Mouse (Mus musculus) small intestine, adult 2 months (tissue): ENCODE measurements around the gene Rtp3. TPM values are rescaled to one million over a fixed set of nuclear protein-coding genes. Genes with fewer than 3 reads are reported as not detected.
A peak's percentile ranks its signal among the peaks of the same experiment; 100 is the strongest.

ENCODE experiments used
- H3K27ac ChIP-seq: fragments of 200-500 bp; 2 replicates; pipeline ENCODE4 v1.5.1; 2012; ENCODE audit warnings: low read depth, low read length, control low read depth, inconsistent platforms; ENCODE audit not compliant: insufficient read depth
- H3K27me3 ChIP-seq: fragments of 200-500 bp; 2 replicates; pipeline ENCODE4 v1.6.1; 2012; ENCODE audit warnings: mild to moderate bottlenecking, moderate library complexity, low read length, inconsistent platforms; ENCODE audit not compliant: control insufficient read depth, insufficient read depth
- H3K36me3 ChIP-seq: fragments of 200-500 bp; 2 replicates; pipeline ENCODE4 v1.6.1; 2012; ENCODE audit warnings: mild to moderate bottlenecking, low read length, control low read depth, inconsistent platforms; ENCODE audit not compliant: control insufficient read depth, insufficient read depth
- H3K4me1 ChIP-seq: fragments of 200-500 bp; 2 replicates; pipeline ENCODE4 v1.6.1; 2012; ENCODE audit warnings: low read length, inconsistent platforms, mixed read lengths; ENCODE audit not compliant: control insufficient read depth, insufficient read depth, insufficient read length
- H3K4me3 ChIP-seq: fragments of 200-500 bp; 2 replicates; pipeline ENCODE4 v1.5.1; 2012; ENCODE audit warnings: low read depth, mild to moderate bottlenecking, control low read depth, inconsistent platforms, low read length, moderate library complexity
- CTCF ChIP-seq: fragments of 200-500 bp; IDR thresholded peaks from 2 replicates; pipeline ENCODE4 v1.5.1; 2012; ENCODE audit warnings: low read depth, mild to moderate bottlenecking, control low read depth, inconsistent platforms, low read length, moderate library complexity, mixed read lengths; ENCODE audit not compliant: insufficient replicate concordance, insufficient read length; ENCODE audit errors: extremely low read depth
- POLR2A ChIP-seq: fragments of 200-500 bp; IDR thresholded peaks from 2 replicates; pipeline ENCODE4 v1.6.1; 2012; ENCODE audit warnings: low read depth, mild to moderate bottlenecking, control low read depth, inconsistent platforms, low read length, moderate library complexity
- WGBS: fragments of 180-500 bp; shearing (Covaris S2); methylation state at CpG from one replicate; pipeline ENCODE4 v1.1.7; 2018; 5-methylcytosine and 5-hydroxymethylcytosine counted together
- polyA plus RNA-seq: library from polyadenylated mRNA; depleted of rRNA; stranded (reverse); fragments of >200 nt; gene quantifications from 2 replicates; pipeline ENCODE4 v1.2.3, GENCODE M21; 2012

The Rtp3 gene
- polyA plus RNA-seq, 1 experiment = 0.72 TPM

DNA sequence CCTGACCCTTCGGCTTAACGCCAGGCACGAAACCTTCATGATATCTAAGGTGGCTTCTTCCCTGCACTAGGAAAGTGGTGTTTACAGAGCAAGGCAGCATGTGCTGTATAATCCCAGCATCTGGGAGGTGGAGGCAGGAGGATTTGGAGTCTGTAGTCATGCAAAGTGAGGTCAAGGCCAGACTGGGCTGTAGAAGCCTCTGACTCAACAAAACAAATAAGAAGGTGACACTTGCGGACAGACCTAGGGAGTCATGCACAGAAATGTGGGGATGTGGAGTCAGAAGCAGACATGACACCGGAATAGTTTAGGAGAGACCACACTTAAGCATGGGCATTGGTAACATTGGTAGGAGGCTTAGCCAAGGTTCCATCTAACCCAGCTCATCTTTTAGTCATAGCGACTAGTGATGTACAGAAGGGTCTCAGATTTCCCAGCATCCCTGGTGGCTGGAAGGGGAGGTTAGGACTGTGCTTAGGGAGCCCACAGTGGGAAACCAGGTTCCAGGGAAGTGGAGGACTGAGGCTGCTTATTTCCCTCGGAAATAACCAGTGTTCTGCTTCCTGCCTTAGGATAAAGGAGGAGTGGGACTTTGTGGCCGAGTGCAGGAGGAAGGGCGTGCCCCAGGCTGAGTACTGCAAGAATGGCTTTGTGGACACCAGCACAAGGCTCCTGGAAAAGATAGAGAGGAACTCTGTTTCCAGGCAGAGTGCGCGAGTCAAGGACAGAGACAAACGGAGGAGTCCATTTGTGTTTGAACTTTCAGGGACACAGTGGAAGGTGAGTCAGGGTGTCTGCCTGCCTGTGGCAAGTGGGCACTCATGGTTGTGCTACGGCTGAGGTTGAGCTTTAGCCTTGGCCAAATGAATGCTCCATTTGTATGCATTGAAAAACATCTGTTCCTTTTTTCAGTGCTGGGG lies 29.9 kb downstream of the Rtp3 start:
- Histone ChIP-seq H3K27ac (no peak overlapping the region), H3K36me3 (no peaks in the 10 kb centered on the region), H3K4me3 (no peak overlapping the region), H3K27me3 (no peaks in the 10 kb centered on the region), H3K4me1 (no peaks in the 10 kb centered on the region)
- WGBS = 79% methylated on average over 13 of the region's 13 CpGs
- no peak for TF ChIP-seq CTCF
- TF ChIP-seq POLR2A = no peak

DNA sequence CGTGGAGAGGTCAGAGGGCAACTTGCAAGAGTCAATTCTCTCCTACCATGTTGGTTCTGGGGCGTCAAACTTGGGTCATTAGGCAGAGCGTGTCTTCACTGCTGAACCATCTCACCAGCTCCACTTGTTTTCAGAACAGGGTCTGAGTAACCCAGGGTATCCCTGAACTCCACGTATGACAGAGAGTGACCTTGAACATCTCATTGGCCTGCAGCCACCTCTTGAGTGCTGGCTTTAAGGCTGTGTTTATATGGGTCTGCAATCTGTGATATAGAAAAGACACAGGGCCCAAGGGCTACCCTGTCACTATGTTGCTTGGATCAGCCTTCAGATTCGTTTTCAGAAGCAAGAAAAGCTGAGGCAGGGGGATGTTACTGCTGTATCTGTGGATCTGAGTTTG lies 30.7 kb downstream of the Rtp3 start:
- no peaks in the 10 kb centered on the region for H3K36me3 ChIP-seq
- no peaks in the 10 kb centered on the region for H3K27me3 ChIP-seq
- no peak for TF ChIP-seq POLR2A
- no peak overlapping the region for H3K4me3 ChIP-seq
- H3K27ac ChIP-seq = no peak overlapping the region
- no peaks in the 10 kb centered on the region for H3K4me1 ChIP-seq
- WGBS = 57% methylated on average over 5 of the region's 5 CpGs

GRCm38 (mm10) chr9:110955962-110956361 lies 34.4 kb downstream of the Rtp3 start:
- no peak overlapping the region for H3K4me3 ChIP-seq
- no peak overlapping the region for H3K27ac ChIP-seq
- TF ChIP-seq POLR2A (no peak), CTCF (no peak)
- H3K36me3 ChIP-seq = no peaks in the 10 kb centered on the region
- 0 out of 2 replicates have a peak, but pooled peaks cover 4% of the 10 kb centered on the region for H3K27me3 ChIP-seq
- H3K4me1 ChIP-seq = no peaks in the 10 kb centered on the region
- 81% methylated on average over 6 of the region's 6 CpGs for WGBS

DNA sequence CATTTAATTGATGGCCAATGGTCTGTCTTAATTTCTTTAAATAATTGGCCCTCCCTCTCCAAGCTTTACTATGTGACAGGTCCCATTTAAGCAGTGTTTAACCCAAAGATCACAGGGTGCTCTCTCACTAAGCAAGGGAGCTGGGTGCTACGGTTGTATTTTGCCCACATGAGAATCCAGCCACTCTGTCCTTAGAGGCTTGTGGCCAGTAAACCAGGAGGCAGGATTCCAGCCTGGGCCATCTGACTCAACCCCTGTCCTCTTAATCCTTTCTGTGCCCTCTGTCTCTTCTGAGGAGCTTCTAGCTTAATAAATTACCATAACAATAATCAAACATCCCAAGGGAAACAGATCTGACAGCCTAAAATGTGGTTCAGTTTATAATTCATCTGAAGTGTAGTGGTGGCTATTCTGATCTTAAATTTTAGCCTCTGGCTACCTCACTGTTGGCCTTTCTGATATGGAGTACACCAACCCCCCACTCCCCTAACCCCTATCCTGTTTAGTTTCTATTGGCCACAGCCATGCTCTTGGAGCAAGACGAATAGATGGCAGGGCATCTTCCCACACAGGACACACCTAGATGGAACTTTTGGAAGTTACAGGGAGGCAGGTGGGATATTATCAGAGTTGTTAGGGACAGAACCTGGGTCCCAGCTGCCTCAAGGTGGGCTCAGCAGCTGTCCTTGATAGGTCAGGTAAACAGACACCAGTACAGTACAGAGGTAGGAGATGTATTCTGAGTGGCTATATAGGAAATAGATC lies 35.5 kb downstream of the Rtp3 start:
- Histone ChIP-seq H3K36me3 (no peaks in the 10 kb centered on the region), H3K4me3 (no peak overlapping the region), H3K27ac (no peak overlapping the region), H3K4me1 (no peaks in the 10 kb centered on the region), H3K27me3 (0 out of 2 replicates have a peak, but pooled peaks cover 4% of the 10 kb centered on the region)
- WGBS = 56% methylated on average over 2 of the region's 2 CpGs
- TF ChIP-seq CTCF = no peak
- no peak for TF ChIP-seq POLR2A

- WGBS = 2% methylated on average over 44 of the region's 44 CpGs
- TF ChIP-seq CTCF (peak; percentile 37; the same call in 1 of the 2 replicates), POLR2A (no peak)
These were observed 36.6 kb downstream of the Rtp3 start for GRCm38 (mm10) chr9:110953550-110954461.

GRCm38 (mm10) chr9:110952931-110953549 lies 37.3 kb downstream of the Rtp3 start:
- TF ChIP-seq CTCF = no peak
- TF ChIP-seq POLR2A = no peak
- Histone ChIP-seq H3K27ac (no peak overlapping the region), H3K4me1 (no peaks in the 10 kb centered on the region), H3K4me3 (no peak overlapping the region), H3K36me3 (no peaks in the 10 kb centered on the region), H3K27me3 (0 out of 2 replicates have a peak, but pooled peaks cover 4% of the 10 kb centered on the region)
- WGBS = 47% methylated on average over 5 of the region's 5 CpGs

More at GRCm38 (mm10) chr9:110953550-110954461, 36.6 kb downstream of the Rtp3 start:
- H3K4me1 ChIP-seq = no peaks in the 10 kb centered on the region
- no peak overlapping the region for H3K27ac ChIP-seq
- H3K4me3 ChIP-seq = peak overlapping the region; percentile 34
- H3K36me3 ChIP-seq = no peaks in the 10 kb centered on the region
- H3K27me3 ChIP-seq = 0 out of 2 replicates have a peak, but pooled peaks cover 4% of the 10 kb centered on the region
